Mouse (Mus musculus) CH12.LX (cell line): ENCODE measurements around the gene Ifna2. TPM values are rescaled to one million over a fixed set of nuclear protein-coding genes. Genes with fewer than 3 reads are reported as not detected.

Experiments
- DNase-seq: peaks from one replicate; pipeline ENCODE4 v3.0.0-alpha.2; 2013; ENCODE audit errors: extremely low read depth
- H3K27ac ChIP-seq: 2 replicates; pipeline ENCODE4 v1.5.1; 2012; ENCODE audit warnings: low read depth, mild to moderate bottlenecking, control low read depth, moderate library complexity; ENCODE audit not compliant: insufficient read depth
- H3K27me3 ChIP-seq: replicated peaks from 2 replicates; pipeline ENCODE3; 2012; ENCODE audit warnings: inconsistent platforms
- H3K36me3 ChIP-seq, 2 experiments: replicated peaks in 1 of 2; 2 replicates each; pipeline versions ENCODE3 to v1.6.1; 2012; ENCODE audit warnings: inconsistent platforms in 1 of 2, low read length in 1 of 2, mild to moderate bottlenecking in 1 of 2, mixed read lengths in 1 of 2, moderate library complexity in 1 of 2; ENCODE audit not compliant: control insufficient read depth in 1 of 2, insufficient read depth in 1 of 2
- H3K4me1 ChIP-seq, 2 experiments: 2 replicates each; pipeline ENCODE4 v1.6.1; 2012; ENCODE audit warnings: inconsistent platforms in 1 of 2, moderate library complexity in 1 of 2; ENCODE audit not compliant: insufficient read depth in 2 of 2, control insufficient read depth in 1 of 2
- H3K4me2 ChIP-seq: 2 replicates; pipeline ENCODE4 v1.6.1; 2012; ENCODE audit warnings: low read depth, mild to moderate bottlenecking, control low read depth; ENCODE audit not compliant: poor library complexity, insufficient read depth, severe bottlenecking
- H3K4me3 ChIP-seq, 3 experiments: fragments of 150-350 bp in 1 of 3; sonication (generic) in 1 of 3; replicated peaks in 1 of 3; 2 replicates each; pipeline versions ENCODE3 to v1.5.1; 2011 to 2012; ENCODE audit warnings: low read depth in 2 of 3, low read length in 2 of 3, mild to moderate bottlenecking in 2 of 3, moderate library complexity in 2 of 3, control low read depth in 1 of 3, improper control_type of control experiment in 1 of 3, inconsistent platforms in 1 of 3, mixed read lengths in 1 of 3; ENCODE audit not compliant: poor library complexity in 1 of 3
- H3K79me2 ChIP-seq: replicated peaks from 2 replicates; pipeline ENCODE4 v1.6.1; 2012; ENCODE audit warnings: mild to moderate bottlenecking, moderate library complexity; ENCODE audit not compliant: control insufficient read depth, poor library complexity, insufficient read depth, severe bottlenecking; ENCODE audit errors: extremely low read depth
- H3K9ac ChIP-seq: 2 replicates; pipeline ENCODE4 v1.6.1; 2012; ENCODE audit warnings: low read depth, mild to moderate bottlenecking, control low read depth, moderate library complexity; ENCODE audit not compliant: insufficient read depth
- H3K9me3 ChIP-seq: replicated peaks from 2 replicates; pipeline ENCODE3; 2012; ENCODE audit warnings: low read length, inconsistent platforms, mixed read lengths
- CHD1 ChIP-seq: IDR thresholded peaks from 2 replicates; pipeline ENCODE4 v1.6.1; 2012; ENCODE audit warnings: low read depth, low read length, improper control_type of control experiment, inconsistent platforms
- CTCF ChIP-seq, 2 experiments: IDR thresholded peaks in 1 of 2; conservative IDR thresholded peaks in 1 of 2; 2 replicates each; pipeline ENCODE4 v1.5.1; 2011 to 2012; ENCODE audit warnings: low read depth in 2 of 2, low read length in 2 of 2, improper control_type of control experiment in 1 of 2, inconsistent platforms in 1 of 2, mild to moderate bottlenecking in 1 of 2, moderate library complexity in 1 of 2
- ELF1 ChIP-seq: IDR thresholded peaks from 2 replicates; pipeline ENCODE4 v1.6.1; 2014; ENCODE audit warnings: low read depth, mild to moderate bottlenecking, inconsistent platforms, low read length, improper control_type of control experiment
- EP300 ChIP-seq: IDR thresholded peaks from 2 replicates; pipeline ENCODE4 v1.6.1; 2011; ENCODE audit warnings: low read length, improper control_type of control experiment
- GABPA ChIP-seq: IDR thresholded peaks from 2 replicates; pipeline ENCODE4 v1.6.1; 2012; ENCODE audit warnings: low read depth, low read length, improper control_type of control experiment, inconsistent platforms; ENCODE audit not compliant: insufficient replicate concordance
- HCFC1 ChIP-seq: IDR thresholded peaks from 2 replicates; pipeline ENCODE4 v1.6.1; 2012; ENCODE audit warnings: low read depth, mild to moderate bottlenecking, inconsistent platforms, low read length, improper control_type of control experiment
- IRF4 ChIP-seq: IDR thresholded peaks from 2 replicates; pipeline ENCODE4 v1.6.1; 2014; ENCODE audit warnings: low read depth, mild to moderate bottlenecking, inconsistent platforms, low read length, improper control_type of control experiment
- JUND ChIP-seq: conservative IDR thresholded peaks from 2 replicates; pipeline ENCODE4 v1.6.1; 2011; ENCODE audit warnings: low read depth, low read length, improper control_type of control experiment
- MAFK ChIP-seq: IDR thresholded peaks from 2 replicates; pipeline ENCODE4 v1.6.1; 2011; ENCODE audit warnings: low read length, improper control_type of control experiment; ENCODE audit not compliant: insufficient replicate concordance
- MAX ChIP-seq: IDR thresholded peaks from 2 replicates; pipeline ENCODE4 v1.6.1; 2011; ENCODE audit warnings: low read length, improper control_type of control experiment
- MAZ ChIP-seq: IDR thresholded peaks from 2 replicates; pipeline ENCODE4 v1.6.1; 2012; ENCODE audit warnings: low read depth, mild to moderate bottlenecking, inconsistent platforms, low read length, improper control_type of control experiment, moderate library complexity
- MXI1 ChIP-seq: IDR thresholded peaks from 2 replicates; pipeline ENCODE4 v1.6.1; 2011; ENCODE audit warnings: mild to moderate bottlenecking, low read depth, low read length, improper control_type of control experiment
- MYC ChIP-seq: IDR thresholded peaks from 2 replicates; pipeline ENCODE4 v1.6.1; 2011; ENCODE audit warnings: low read depth, mild to moderate bottlenecking, improper control_type of control experiment, low read length
- NELFE ChIP-seq: IDR thresholded peaks from 2 replicates; pipeline ENCODE4 v1.6.1; 2011; ENCODE audit warnings: low read depth, low read length, improper control_type of control experiment
- NRF1 ChIP-seq: IDR thresholded peaks from 2 replicates; pipeline ENCODE4 v1.6.1; 2014; ENCODE audit warnings: low read depth, mild to moderate bottlenecking, inconsistent platforms, low read length, improper control_type of control experiment, moderate library complexity
- PAX5 ChIP-seq: IDR thresholded peaks from 2 replicates; pipeline ENCODE4 v1.6.1; 2012; ENCODE audit warnings: low read length, inconsistent platforms, mixed read lengths
- POLR2A ChIP-seq: IDR thresholded peaks from 2 replicates; pipeline ENCODE4 v1.6.1; 2011; ENCODE audit warnings: low read depth, mild to moderate bottlenecking, improper control_type of control experiment, low read length
- POLR2AphosphoS2 ChIP-seq: IDR thresholded peaks from 2 replicates; pipeline ENCODE4 v1.6.1; 2011; ENCODE audit warnings: low read depth, low read length, improper control_type of control experiment
- RAD21 ChIP-seq: IDR thresholded peaks from 2 replicates; pipeline ENCODE4 v1.6.1; 2011; ENCODE audit warnings: low read depth, mild to moderate bottlenecking, low read length, improper control_type of control experiment, moderate library complexity
- RCOR1 ChIP-seq: conservative IDR thresholded peaks from 2 replicates; pipeline ENCODE4 v1.6.1; 2012; ENCODE audit warnings: low read depth, mild to moderate bottlenecking, inconsistent platforms, low read length, improper control_type of control experiment
- SIN3A ChIP-seq: IDR thresholded peaks from 2 replicates; pipeline ENCODE4 v1.6.1; 2012; ENCODE audit warnings: low read length, improper control_type of control experiment, inconsistent platforms
- TBP ChIP-seq: conservative IDR thresholded peaks from 2 replicates; pipeline ENCODE4 v1.6.1; 2011; ENCODE audit warnings: low read depth, low read length, improper control_type of control experiment
- TCF12 ChIP-seq: IDR thresholded peaks from 2 replicates; pipeline ENCODE4 v1.6.1; 2014; ENCODE audit warnings: low read depth, mild to moderate bottlenecking, inconsistent platforms, low read length, improper control_type of control experiment
- UBTF ChIP-seq: IDR thresholded peaks from 2 replicates; pipeline ENCODE4 v1.6.1; 2012; ENCODE audit warnings: low read depth, mild to moderate bottlenecking, inconsistent platforms, low read length, improper control_type of control experiment, moderate library complexity
- ZMIZ1 ChIP-seq: IDR thresholded peaks from 2 replicates; pipeline ENCODE4 v1.6.1; 2012; ENCODE audit warnings: low read depth, mild to moderate bottlenecking, inconsistent platforms, low read length, improper control_type of control experiment
- dilution Hi-C: fragments of 300-500 bp; cut with MboI; formaldehyde crosslinking; loops from 2 replicates; pipeline ENCODE4 v1.14.3; 2020; ENCODE audit warnings: low sequenced_read_pairs; ENCODE audit not compliant: extremely low pct_unique_long_range_greater_than_20kb, extremely low pct_ligation_motif_present
- in situ Hi-C: fragments of 300-500 bp; cut with MboI; formaldehyde crosslinking; loops from 3 replicates; pipeline ENCODE4 v1.14.3; 2019; ENCODE audit warnings: low sequenced_read_pairs, low pct_ligation_motif_present, low pct_unique_long_range_greater_than_20kb, mixed read lengths
- polyA plus RNA-seq: library from polyadenylated mRNA; unstranded; fragments of >175 nt; gene quantifications from 2 replicates; pipeline ENCODE4 v1.2.1, GENCODE M21; 2012; ENCODE audit warnings: low read depth; ENCODE audit not compliant: insufficient read length
- total RNA-seq, 2 experiments: library from RNA; depleted of rRNA; stranded (reverse); fragments of 300-350 nt in 1 of 2; fragments of >200 nt in 1 of 2; gene quantifications; 2 replicates each; pipeline ENCODE4 v1.2.3; 2012 to 2014

The Ifna2 gene
- total and polyA plus RNA-seq, 3 experiments: not detected

GRCm38 (mm10) chr4:88693392-88693791, 9.7 kb upstream of the Ifna2 start:
- H3K4me3 ChIP-seq: no peak overlapping the region
- no peaks in the 10 kb centered on the region for H3K36me3 ChIP-seq
- in situ Hi-C loops (no loop called here), dilution Hi-C loops (no loop called here)
- H3K79me2 ChIP-seq: no peaks in the 10 kb centered on the region
- H3K9ac ChIP-seq: no peak overlapping the region
- H3K4me1 ChIP-seq: peaks cover 1 to 5% of the 10 kb centered on the region in 2 experiments; a peak in 3 of 4 replicates
- no peak for DNase-seq
- no peaks in the 10 kb centered on the region for H3K9me3 ChIP-seq
- H3K4me2 ChIP-seq: no peak overlapping the region
- peaks cover 12% of the 10 kb centered on the region for H3K27me3 ChIP-seq
- TF ChIP-seq TCF12 (no peak), POLR2AphosphoS2 (no peak), ELF1 (no peak), UBTF (no peak), HCFC1 (no peak), SIN3A (no peak), CHD1 (no peak), RCOR1 (no peak), POLR2A (no peak), NRF1 (no peak), TBP (no peak), MAX (no peak), RAD21 (no peak), IRF4 (no peak), MXI1 (no peak), EP300 (no peak), CTCF (conservative IDR thresholded peaks at IDR 0.05 in 1 of 2, IDR thresholded peaks at IDR 0.05 in 1 of 2; ENCODE audit: low read depth in 2 of 2, low read length in 2 of 2) (no peak), JUND (no peak)
- no peak overlapping the region for H3K27ac ChIP-seq

DNA sequence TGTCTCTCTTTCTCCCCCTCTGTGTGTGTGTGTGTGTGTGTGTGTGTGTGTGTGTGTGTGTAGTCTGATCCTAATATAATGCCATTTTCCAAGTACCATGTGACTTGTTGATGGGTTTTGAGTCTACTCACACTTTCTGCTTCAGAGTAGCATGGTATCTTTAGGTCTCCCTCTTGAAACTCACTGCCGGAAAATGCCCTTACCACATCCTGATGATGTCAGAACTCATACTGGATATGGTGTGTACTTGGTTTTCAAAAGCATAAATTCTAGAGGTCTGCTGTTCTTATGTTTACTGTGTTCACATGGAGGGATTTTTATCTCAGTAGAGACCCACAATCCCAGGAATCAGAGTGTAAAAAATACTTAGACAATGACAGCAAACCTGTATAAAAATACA, 8.8 kb upstream of the Ifna2 start:
- TF ChIP-seq SIN3A: no peak
- no peak for TF ChIP-seq TCF12
- no peak for TF ChIP-seq POLR2A
- TF ChIP-seq MYC: no peak
- TF ChIP-seq PAX5: no peak
- TF ChIP-seq GABPA: no peak
- no peak for TF ChIP-seq MAZ
- TF ChIP-seq ZMIZ1: no peak
- no peak for TF ChIP-seq TBP
- TF ChIP-seq NELFE: no peak
- no peak for TF ChIP-seq IRF4
- no peak for TF ChIP-seq MAX
- no peak for TF ChIP-seq MAFK
- TF ChIP-seq, all 38 proteins: peak for 0
- DNase-seq: no peak
- Histone ChIP-seq H3K4me2 (no peak overlapping the region), H3K4me3 (no peak overlapping the region), H3K27me3 (peaks cover 12% of the 10 kb centered on the region), H3K9ac (no peak overlapping the region), H3K4me1 (peaks cover 0 to 5% of the 10 kb centered on the region in 2 experiments; a peak in 2 of 4 replicates), H3K36me3 (no peaks in the 10 kb centered on the region), H3K79me2 (no peaks in the 10 kb centered on the region), H3K9me3 (no peaks in the 10 kb centered on the region), H3K27ac (no peak overlapping the region)
- dilution Hi-C loops: no loop called here
- in situ Hi-C loops: no loop called here
